ENCODE assay signal across 11 mouse cellular contexts in the genomic region with DNA sequence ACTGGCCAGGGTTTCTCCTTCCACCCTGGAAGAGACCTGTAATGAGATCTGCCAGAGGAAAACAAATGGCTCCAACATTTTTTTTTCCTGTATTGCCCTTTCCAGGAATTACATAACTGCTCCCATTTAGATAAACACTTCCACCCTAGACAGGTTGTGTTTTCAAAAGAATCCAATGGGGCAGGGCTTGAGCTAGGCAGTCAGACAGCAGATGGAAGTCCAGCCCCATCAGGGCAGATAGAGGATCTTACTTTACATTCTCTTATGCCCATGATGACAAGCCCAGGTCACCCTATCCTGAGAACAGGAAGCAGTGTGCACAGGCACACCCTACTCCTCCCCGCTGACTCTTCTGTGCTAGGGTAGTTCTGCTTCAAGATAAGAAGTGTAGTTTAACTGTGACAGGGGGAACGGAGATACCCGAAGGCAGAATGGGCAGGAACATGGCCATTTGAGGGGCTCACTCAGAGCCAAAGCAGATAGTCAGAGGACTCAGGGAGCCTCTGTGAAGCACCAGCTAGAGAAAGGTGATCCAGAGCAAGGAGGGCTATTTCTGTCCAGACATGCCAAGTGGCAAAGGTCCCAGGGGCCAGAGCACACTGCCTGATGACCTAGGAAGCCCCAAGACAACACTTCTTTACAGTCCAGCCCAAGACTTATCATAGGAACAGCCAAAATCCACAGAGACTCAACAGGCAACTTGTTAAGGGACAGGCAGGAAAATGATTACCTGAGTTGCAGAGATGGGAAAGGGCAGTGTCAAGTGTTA. TPM values are rescaled to one million over a fixed set of nuclear protein-coding genes. Genes with fewer than 3 reads are reported as not detected.
DNase-seq lines count a peak whose midpoint lies in the region; ATAC-seq and TF ChIP-seq lines count a peak whose summit lies in the region.
"Had no signal": no experiment of that assay in that cellular context is flagged by ENCODE, and none has a peak within 500 bp of the region (broad histone marks: within the 10 kb centered on the region; RNA-seq: fewer than 3 reads in every experiment).

No protein-coding gene starts in this region.

- no peak for TF ChIP-seq POLR2A in cerebellum, adult 2 months (IDR thresholded peaks at IDR 0.05; ENCODE audit: borderline replicate concordance, insufficient read depth, low read length)

- H3K9me3 ChIP-seq in liver, embryonic 14.5 days (ENCODE audit: control insufficient read depth, low read length): no peaks in the 10 kb centered on the region
- no peaks in the 10 kb centered on the region for H3K9me3 ChIP-seq in midbrain, embryonic 16.5 days (replicated peaks; ENCODE audit: control insufficient read depth, low read length, poor library complexity, severe bottlenecking)
- H3K9me3 ChIP-seq: megakaryocyte, embryonic 14.5 days had no signal

- peak; percentile 93 for ATAC-seq in liver, embryonic 14.5 days (ENCODE audit: insufficient read depth)
- ATAC-seq in midbrain, embryonic 16.5 days: no peak
- ATAC-seq: inflammation-experienced regulatory T-cells, adult 6 months had no signal

- WGBS in cerebellum, adult 2 months: 91% methylated on average over 3 of the region's 3 CpGs
- 16% methylated on average over 3 of the region's 3 CpGs for WGBS in liver, embryonic 14.5 days (ENCODE audit: insufficient replicate concordance)
- 97% methylated on average over 3 of the region's 3 CpGs for WGBS in midbrain, embryonic 16.5 days

- H3K4me3 ChIP-seq in cerebellum, adult 2 months (replicated peaks; ENCODE audit: insufficient read depth, low read depth, low read length): no peak overlapping the region
- H3K4me3 ChIP-seq in liver, embryonic 14.5 days (ENCODE audit: insufficient read depth in 1 of 2, low read depth in 2 of 2, low read length in 2 of 2): no peak overlapping the region
- no peak overlapping the region for H3K4me3 ChIP-seq in midbrain, embryonic 16.5 days (ENCODE audit: low read depth, low read length)
- H3K4me3 ChIP-seq: megakaryocyte, embryonic 14.5 days had no signal

- no peak for TF ChIP-seq CTCF in cerebellum, adult 2 months (IDR thresholded peaks at IDR 0.05; ENCODE audit: borderline replicate concordance, insufficient read depth, low read depth, low read length)
- no peak for TF ChIP-seq CTCF in liver, embryonic 14.5 days (IDR thresholded peaks at IDR 0.05; ENCODE audit: low read depth)

- peak; percentile 52 to 74 for DNase-seq in cerebellum, adult 2 months
- no peak for DNase-seq in cerebellum, adult 11 months
- peak; percentile 15 for DNase-seq in 416B (ENCODE audit: low read depth)
- DNase-seq in cerebellum, adult 9-11 months: peak; percentile 66
- peak; percentile 39 to 43 (median 40) for DNase-seq in liver, embryonic 14.5 days (ENCODE audit: low read depth in 3 of 3, low spot score in 3 of 3)
- DNase-seq in ovary, postnatal 36 days (ENCODE audit: low spot score): no peak
- no peak for DNase-seq in right cerebral cortex, adult 18-20 months
- DNase-seq: B cell, adult 2 months had no signal

- H3K4me1 ChIP-seq in cerebellum, adult 2 months (ENCODE audit: control insufficient read depth, insufficient read depth, low read length): peaks cover 35% of the 10 kb centered on the region
- H3K4me1 ChIP-seq in liver, embryonic 14.5 days (replicated peaks; ENCODE audit: control insufficient read depth in 2 of 2, insufficient read depth in 2 of 2, low read length in 1 of 2): peaks cover 7 to 32% of the 10 kb centered on the region in 2 experiments; a peak in 3 of 4 replicates
- peaks cover 7% of the 10 kb centered on the region; the same call in 1 of the 2 replicates for H3K4me1 ChIP-seq in midbrain, embryonic 16.5 days (ENCODE audit: control insufficient read depth, insufficient read depth, low read length)

- H3K4me2 ChIP-seq in liver, embryonic 14.5 days (ENCODE audit: low read depth): peak overlapping the region; percentile 4; the same call in 1 of the 2 replicates
- no peak overlapping the region for H3K4me2 ChIP-seq in midbrain, embryonic 16.5 days (ENCODE audit: low read length)

- peak; percentile 50 for TF ChIP-seq EP300 in liver, embryonic 14.5 days (IDR thresholded peaks at IDR 0.05; ENCODE audit: low read depth)

- no peaks in the 10 kb centered on the region for H3K27me3 ChIP-seq in cerebellum, adult 2 months (ENCODE audit: control insufficient read depth, insufficient read depth, low read length)
- H3K27me3 ChIP-seq in liver, embryonic 14.5 days (ENCODE audit: control insufficient read depth, insufficient read depth, low read length): no peaks in the 10 kb centered on the region
- H3K27me3 ChIP-seq in midbrain, embryonic 16.5 days (ENCODE audit: control insufficient read depth, insufficient read depth, low read depth, low read length): no peaks in the 10 kb centered on the region

- no peaks in the 10 kb centered on the region for H3K36me3 ChIP-seq in liver, embryonic 14.5 days (replicated peaks; ENCODE audit: control insufficient read depth, insufficient read depth, low read depth)
- peaks cover 10% of the 10 kb centered on the region for H3K36me3 ChIP-seq in midbrain, embryonic 16.5 days (ENCODE audit: control insufficient read depth, insufficient read depth, low read length)

- H3K27ac ChIP-seq in cerebellum, adult 2 months (ENCODE audit: insufficient read depth, low read length): peak overlapping the region; percentile 74
- H3K27ac ChIP-seq in liver, embryonic 14.5 days: 0 out of 2 replicates have a peak overlapping the region, but pooled peaks have one; percentile 2
- H3K27ac ChIP-seq in midbrain, embryonic 16.5 days (ENCODE audit: low read length): no peak overlapping the region

- no peak overlapping the region for H3K9ac ChIP-seq in liver, embryonic 14.5 days (replicated peaks)
- no peak overlapping the region for H3K9ac ChIP-seq in midbrain, embryonic 16.5 days (ENCODE audit: low read depth, low read length)

RNA-seq across cellular contexts. Expression of gene Angptl2, which starts 41.1 kb away (rescaled TPM):
- 6.4 and 7.4 TPM in 2 replicates for polyA plus RNA-seq in cerebellum, adult 2 months (2012; rRNA removed)
- polyA plus RNA-seq in liver, embryonic 14.5 days (2012; rRNA removed): 1.8 and 1.9 TPM in 2 replicates
- polyA plus RNA-seq in liver, embryonic 14.5 days (2014; fragmentation: Nextera tagmentation; extraction: Ambion mirVana): 1.3 and 1.4 TPM in 2 replicates
- polyA plus RNA-seq in midbrain, embryonic 16.5 days (2015; fragmentation: Nextera tagmentation; extraction: Ambion mirVana): 9.8 and 10.6 TPM in 2 replicates

Comparison
In these comparisons a context has a peak if more than half of its experiments do, and no peak if none do; other contexts are left out.
1. DNase-seq: peak in cerebellum, adult 2 months (2 of 2), 416B (single experiment), cerebellum, adult 9-11 months (single experiment) and liver, embryonic 14.5 days (3 of 3); none in cerebellum, adult 11 months (single experiment), ovary, postnatal 36 days (single experiment) and right cerebral cortex, adult 18-20 months (single experiment).